Mouse (Mus musculus): ENCODE measurements around the gene Gm128. TPM values are rescaled to one million over a fixed set of nuclear protein-coding genes. Genes with fewer than 3 reads are reported as not detected.

The Gm128 gene
- polyA plus RNA-seq, 1 experiment from 2014 or later = 0.29 TPM

DNA sequence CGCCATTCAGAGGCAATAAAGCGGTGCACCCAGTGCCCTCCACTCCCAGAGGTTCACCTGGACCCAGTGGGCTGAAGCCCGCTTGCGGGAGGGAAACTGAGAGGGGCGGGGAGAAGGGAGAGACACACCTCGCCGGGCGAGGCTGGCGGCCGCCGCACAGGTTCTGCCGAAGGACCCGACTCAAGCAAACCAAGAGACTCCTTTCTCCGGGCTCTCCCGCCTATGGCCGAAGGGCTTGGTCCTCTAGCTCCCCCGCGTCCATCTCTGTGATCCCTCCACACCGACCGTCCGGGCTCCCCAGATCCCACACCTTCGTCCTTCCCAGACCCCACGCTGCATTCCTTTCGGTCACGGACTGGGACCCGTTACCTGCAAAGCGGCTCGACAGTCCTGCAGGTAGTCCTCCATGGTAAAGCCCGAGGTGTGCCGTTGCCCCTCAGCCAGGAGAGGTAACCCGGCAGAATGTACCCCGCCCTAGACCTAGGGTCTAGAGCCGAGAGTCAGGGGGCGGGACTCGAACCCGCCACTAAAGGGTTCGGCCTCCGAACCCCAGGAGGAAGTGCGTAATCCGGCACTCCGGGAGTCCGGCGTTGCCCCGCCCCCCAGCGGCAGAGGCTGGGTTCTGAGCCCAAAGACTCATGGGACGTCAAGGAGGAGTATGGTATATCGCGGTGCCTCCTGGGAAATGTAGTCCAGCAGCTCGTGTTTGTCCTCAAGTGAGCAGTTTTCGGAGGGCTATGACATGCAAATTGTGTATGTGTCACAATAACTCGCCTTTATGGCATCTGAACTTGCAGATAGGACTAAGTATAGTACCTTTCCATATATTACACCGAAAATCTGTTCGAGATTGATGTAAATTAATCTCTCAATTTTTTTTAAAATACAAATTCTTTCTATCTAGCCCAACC, 40.1 kb upstream of the Gm128 start, which contains the start of the genes Mindy1 and Prune1:
Gene Mindy1, plus strand, starts transcription at position 130 of the 911 bp plus-strand sequence.
Gene Prune1, minus strand, starts transcription at position 861 of the 911 bp plus-strand sequence.
- WGBS (ENCODE audit: missing documents) = under 1% methylated on average over 46 of the region's 53 CpGs
- H3K27ac ChIP-seq = peak within 1 kb of the TSS; percentile 96
- peaks cover 86% of the 10 kb centered on the region for H3K79me2 ChIP-seq (ENCODE audit: inconsistent target)
- no peaks in the 10 kb centered on the region for H3K36me3 ChIP-seq (ENCODE audit: inconsistent target)
- H3K4me3 ChIP-seq (ENCODE audit: inconsistent target) = peak within 1 kb of the TSS; percentile 91

DNA sequence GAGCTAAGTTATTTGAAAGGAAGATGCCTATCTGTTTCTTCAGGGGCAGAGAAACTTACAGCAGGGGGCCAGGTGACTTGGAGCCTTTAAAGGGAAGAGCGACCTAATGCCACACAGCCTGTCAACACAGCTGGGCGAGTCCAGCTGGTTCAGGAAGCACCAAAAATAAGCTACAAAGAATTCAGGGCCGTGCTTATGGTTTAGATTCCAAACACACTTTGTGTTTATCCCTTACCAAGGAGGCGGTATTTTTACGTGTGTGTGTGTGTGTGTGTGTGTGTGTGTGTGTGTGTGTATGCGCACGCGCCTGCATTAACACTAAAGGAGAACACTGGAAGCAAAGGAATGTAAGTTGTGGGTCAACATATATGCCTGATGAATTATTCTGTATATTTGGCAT, 39.3 kb upstream of the Gm128 start:
- H3K36me3 ChIP-seq (ENCODE audit: inconsistent target) = no peaks in the 10 kb centered on the region
- peak overlapping the region; percentile 91 for H3K4me3 ChIP-seq (ENCODE audit: inconsistent target)
- 11% methylated on average over 7 of the region's 8 CpGs for WGBS (ENCODE audit: missing documents)
- H3K79me2 ChIP-seq (ENCODE audit: inconsistent target) = peaks cover 86% of the 10 kb centered on the region
- H3K27ac ChIP-seq = peak overlapping the region; percentile 96

DNA sequence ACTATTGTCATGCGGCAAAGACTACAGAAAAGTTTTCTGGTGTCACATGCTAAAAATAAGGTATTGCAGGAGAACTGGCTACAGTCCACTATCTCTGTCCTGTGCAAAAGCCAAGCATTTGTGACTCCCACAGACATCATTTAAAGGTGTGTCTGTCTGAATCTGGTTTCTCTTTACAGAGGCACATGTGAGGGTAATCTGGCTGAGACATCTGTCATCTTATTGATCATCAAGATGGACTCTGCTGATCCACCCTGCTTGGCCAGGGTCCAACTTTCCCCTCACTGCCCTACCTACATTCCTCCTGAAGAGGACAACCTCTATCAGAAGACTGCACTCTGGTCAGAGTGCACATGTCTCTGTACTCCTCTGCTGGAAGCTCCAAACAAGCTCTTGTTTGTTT, 35.8 kb upstream of the Gm128 start:
- peaks cover 89% of the 10 kb centered on the region for H3K79me2 ChIP-seq (ENCODE audit: inconsistent target)
- WGBS (ENCODE audit: missing documents) = 90% methylated on average over 1 of the region's 1 CpGs
- H3K36me3 ChIP-seq (ENCODE audit: inconsistent target) = no peaks in the 10 kb centered on the region
- no peak overlapping the region for H3K4me3 ChIP-seq (ENCODE audit: inconsistent target)
- no peak overlapping the region for H3K27ac ChIP-seq

DNA sequence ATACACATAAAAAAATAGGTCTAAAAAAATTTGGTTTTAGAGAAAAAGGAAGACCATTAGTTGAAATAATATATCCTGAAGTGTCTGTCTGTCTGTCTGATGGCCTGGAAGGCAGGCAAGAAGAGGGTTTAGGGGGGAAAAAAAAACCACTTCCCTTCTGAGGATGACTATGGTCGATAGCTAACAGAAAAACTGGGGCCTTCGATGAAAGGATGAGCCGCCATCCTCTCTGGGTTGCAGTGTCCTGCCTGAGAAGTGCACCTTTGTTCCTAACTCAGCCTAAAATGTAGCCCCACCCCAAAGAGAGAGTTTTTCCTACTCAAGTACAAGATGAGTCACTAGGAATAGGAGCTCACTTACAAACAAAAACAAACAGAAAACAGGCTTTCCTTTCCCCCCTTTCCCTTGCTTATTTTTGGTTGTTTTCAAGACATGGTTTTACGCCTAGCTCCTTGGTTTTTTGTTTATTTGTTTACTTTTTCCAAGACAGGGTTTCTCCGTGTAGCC, 35.1 kb upstream of the Gm128 start:
- no peak overlapping the region for H3K4me3 ChIP-seq (ENCODE audit: inconsistent target)
- 44% methylated on average over 5 of the region's 5 CpGs for WGBS (ENCODE audit: missing documents)
- H3K79me2 ChIP-seq (ENCODE audit: inconsistent target) = peaks cover 95% of the 10 kb centered on the region
- no peaks in the 10 kb centered on the region for H3K36me3 ChIP-seq (ENCODE audit: inconsistent target)
- no peak overlapping the region for H3K27ac ChIP-seq

DNA sequence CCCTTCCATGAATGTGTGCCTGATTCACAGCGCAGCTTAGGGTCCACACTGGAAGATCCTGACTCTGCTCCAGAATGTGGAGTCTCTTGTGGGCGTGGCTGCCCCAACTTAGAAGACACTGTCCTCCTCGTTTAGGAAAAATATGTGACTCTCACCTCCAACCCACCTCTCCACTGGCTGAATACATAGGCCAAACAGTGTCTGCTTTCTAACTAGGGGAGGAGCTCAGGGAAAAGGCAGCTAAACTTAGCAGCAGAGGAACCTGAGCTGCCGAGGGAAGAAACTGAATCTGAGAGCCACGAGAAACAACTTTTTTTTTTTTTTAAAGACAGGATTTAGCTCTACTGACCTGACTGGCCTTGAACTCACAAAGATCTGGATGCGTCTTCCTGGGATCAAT, 33.8 kb upstream of the Gm128 start:
- Histone ChIP-seq H3K79me2 (ENCODE audit: inconsistent target) (peaks cover 91% of the 10 kb centered on the region), H3K27ac (no peak overlapping the region), H3K36me3 (ENCODE audit: inconsistent target) (no peaks in the 10 kb centered on the region), H3K4me3 (ENCODE audit: inconsistent target) (no peak overlapping the region)
- WGBS (ENCODE audit: missing documents) = 62% methylated on average over 6 of the region's 6 CpGs

DNA sequence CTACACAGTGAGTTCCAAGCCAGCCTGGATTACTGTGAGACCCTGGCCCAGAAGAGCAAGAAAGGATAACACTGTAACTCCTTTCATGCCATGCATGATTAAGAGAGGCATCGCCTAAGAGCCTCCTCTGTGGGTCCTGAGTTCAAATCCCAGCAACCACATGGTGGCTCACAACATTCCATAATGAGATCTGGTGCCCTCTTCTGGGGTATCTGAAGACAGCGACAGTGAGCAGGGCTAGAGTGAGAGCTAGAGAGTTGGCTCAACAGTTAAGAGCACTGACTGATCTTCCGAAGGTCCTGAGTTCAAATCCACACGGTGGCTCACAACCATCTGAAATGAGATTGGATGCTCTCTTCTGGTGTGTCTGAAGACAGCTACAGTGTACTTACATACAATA, 33.1 kb upstream of the Gm128 start:
- 100% methylated on average over 2 of the region's 4 CpGs for WGBS (ENCODE audit: missing documents)
- Histone ChIP-seq H3K4me3 (ENCODE audit: inconsistent target) (no peak overlapping the region), H3K36me3 (ENCODE audit: inconsistent target) (0 out of 2 replicates have a peak, but pooled peaks cover 5% of the 10 kb centered on the region), H3K27ac (no peak overlapping the region), H3K79me2 (ENCODE audit: inconsistent target) (peaks cover 84% of the 10 kb centered on the region)

DNA sequence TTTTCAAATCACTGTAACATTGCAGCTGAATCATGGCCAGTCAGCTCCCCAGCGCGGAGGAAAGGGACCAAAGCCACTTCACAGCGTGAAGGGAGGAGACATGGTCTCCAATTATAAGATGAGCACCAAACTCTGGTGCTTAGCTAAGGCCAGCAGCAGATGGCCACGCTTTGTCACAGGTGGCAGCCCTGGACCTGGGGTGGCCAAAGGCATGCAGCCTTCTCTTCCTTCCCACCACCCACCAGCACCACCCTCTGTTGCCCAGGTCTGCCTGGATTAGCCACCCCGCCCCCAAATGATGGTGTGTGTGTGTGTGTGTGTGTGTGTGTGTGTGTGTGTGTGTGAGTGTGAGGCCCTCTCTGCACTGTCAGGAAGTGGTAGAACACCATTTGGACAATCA, 32.1 kb upstream of the Gm128 start:
- 98% methylated on average over 4 of the region's 5 CpGs for WGBS (ENCODE audit: missing documents)
- Histone ChIP-seq H3K4me3 (ENCODE audit: inconsistent target) (no peak overlapping the region), H3K36me3 (ENCODE audit: inconsistent target) (peaks cover 5% of the 10 kb centered on the region; the same call in 1 of the 2 replicates)

DNA sequence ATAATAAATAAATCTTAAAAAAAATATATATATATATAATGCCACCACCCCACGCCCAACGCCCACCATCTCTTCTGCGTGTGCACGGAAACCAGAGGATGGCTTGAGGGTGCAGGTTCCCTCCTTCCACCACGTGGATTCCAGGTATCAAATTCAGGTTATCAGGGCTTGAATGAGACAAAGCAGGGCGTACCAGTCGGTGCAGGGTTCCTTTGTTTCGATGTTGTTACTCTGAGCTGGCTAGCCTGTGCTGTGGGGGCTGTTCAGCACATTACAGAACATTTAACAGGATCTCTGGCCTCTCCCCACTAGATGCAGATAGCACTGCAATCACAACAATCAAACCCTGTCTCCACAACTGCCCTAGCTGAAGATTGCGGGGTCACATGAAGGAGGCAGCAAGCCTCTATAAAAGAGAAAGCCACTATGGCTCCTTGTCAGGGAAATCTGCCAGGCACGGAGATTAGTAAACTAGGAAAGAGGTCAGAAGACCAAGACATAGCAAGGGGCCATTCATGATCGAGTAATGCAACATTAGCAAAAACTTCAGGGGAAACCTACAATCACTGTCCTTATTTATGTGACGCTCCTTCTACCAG, 29.5 kb upstream of the Gm128 start:
- Histone ChIP-seq H3K79me2 (ENCODE audit: inconsistent target) (peaks cover 48% of the 10 kb centered on the region; the same call in 1 of the 2 replicates), H3K27ac (no peak overlapping the region), H3K4me3 (ENCODE audit: inconsistent target) (no peak overlapping the region), H3K36me3 (ENCODE audit: inconsistent target) (peaks cover 26% of the 10 kb centered on the region)
- 97% methylated on average over 12 of the region's 12 CpGs for WGBS (ENCODE audit: missing documents)

More for the DNA sequence above, 32.1 kb upstream of the Gm128 start:
- Histone ChIP-seq H3K79me2 (ENCODE audit: inconsistent target) (peaks cover 74% of the 10 kb centered on the region; the same call in 1 of the 2 replicates), H3K27ac (no peak overlapping the region)

DNA sequence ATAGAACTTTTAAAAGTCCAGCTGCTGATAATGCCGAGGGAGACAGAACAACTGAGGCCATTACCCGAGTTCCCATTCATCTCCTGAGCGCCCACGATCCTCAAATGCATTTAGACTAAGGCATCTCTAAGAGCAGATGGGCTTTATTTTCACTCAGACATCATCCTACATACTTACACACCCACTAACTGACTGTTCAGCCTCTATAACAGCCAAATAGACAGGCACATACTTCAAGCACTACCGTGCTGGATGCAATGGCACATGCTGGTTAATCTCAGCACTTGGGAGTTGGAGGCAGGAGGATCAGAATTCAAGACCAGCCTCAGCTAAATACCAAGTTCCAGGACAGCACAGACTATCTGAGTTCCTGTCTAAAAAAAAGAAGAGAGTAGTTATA, 28.4 kb upstream of the Gm128 start:
- 98% methylated on average over 5 of the region's 5 CpGs for WGBS (ENCODE audit: missing documents)
- H3K79me2 ChIP-seq (ENCODE audit: inconsistent target) = peaks cover 37% of the 10 kb centered on the region; the same call in 1 of the 2 replicates
- no peak overlapping the region for H3K27ac ChIP-seq
- H3K4me3 ChIP-seq (ENCODE audit: inconsistent target) = no peak overlapping the region
- H3K36me3 ChIP-seq (ENCODE audit: inconsistent target) = peaks cover 26% of the 10 kb centered on the region

DNA sequence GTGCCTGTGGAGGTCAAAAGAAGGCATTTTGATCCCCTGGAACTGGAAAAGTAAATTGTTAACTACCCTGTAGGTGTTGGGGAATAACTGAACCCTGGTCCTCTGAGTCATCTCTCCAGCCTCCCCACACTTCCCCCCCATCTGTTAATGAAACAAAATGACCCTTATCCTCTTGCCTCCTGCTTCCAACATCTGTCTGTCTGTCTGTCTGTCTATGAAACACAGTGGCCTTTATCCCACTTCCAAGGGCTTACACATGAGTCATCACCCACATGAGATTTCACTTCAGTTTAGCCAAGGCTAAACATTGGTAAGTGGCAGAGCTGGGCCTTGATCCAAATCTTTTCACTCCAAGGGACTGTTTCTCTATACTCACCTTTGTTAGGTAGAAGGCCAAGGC, 26.5 kb upstream of the Gm128 start:
- Histone ChIP-seq H3K27ac (no peak overlapping the region), H3K79me2 (ENCODE audit: inconsistent target) (peaks cover 20% of the 10 kb centered on the region; the same call in 1 of the 2 replicates), H3K36me3 (ENCODE audit: inconsistent target) (peaks cover 26% of the 10 kb centered on the region), H3K4me3 (ENCODE audit: inconsistent target) (no peak overlapping the region)

DNA sequence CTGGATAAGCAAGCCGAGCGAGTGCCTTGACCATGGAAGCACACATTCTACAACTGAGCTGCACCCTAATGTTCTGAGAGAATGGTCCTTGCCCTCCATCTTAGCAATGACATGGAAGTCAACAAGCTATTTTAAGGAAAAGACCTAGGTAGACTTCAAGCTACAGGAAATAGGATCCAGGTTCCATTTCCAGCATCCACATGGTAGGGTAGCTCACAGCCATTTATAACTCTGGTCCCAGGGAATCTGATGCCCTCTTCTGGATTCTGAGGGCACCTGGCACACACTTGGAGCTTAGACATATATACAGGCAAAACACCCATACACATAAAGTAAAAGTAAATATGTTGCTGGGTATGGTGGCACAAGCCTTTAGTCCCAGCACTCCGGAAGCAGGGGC, 24.7 kb upstream of the Gm128 start:
- Histone ChIP-seq H3K79me2 (ENCODE audit: inconsistent target) (peaks cover 4% of the 10 kb centered on the region; the same call in 1 of the 2 replicates), H3K27ac (no peak overlapping the region), H3K4me3 (ENCODE audit: inconsistent target) (no peak overlapping the region), H3K36me3 (ENCODE audit: inconsistent target) (peaks cover 30% of the 10 kb centered on the region)
- WGBS (ENCODE audit: missing documents) = 94% methylated on average over 3 of the region's 3 CpGs

DNA sequence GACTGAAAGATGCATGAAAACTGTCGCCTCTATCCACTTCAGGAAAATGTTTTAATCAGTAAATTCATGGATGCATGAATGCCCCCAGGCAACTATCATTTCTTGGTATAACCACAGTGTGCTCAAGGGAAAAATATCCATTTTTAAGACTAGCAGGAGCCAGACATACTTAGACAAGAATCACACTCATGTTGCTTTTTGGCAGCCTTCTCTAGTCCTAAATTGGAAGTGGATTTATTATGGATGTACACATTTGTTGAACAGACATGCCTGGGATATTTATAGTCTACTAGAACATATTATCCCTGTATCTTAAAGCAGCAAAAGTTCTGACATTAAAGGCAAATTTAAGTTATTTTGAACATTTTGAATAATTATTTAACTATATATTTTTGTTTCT, 23.3 kb upstream of the Gm128 start:
- no peaks in the 10 kb centered on the region; the same call in 1 of the 2 replicates for H3K79me2 ChIP-seq (ENCODE audit: inconsistent target)
- WGBS (ENCODE audit: missing documents) = 87% methylated on average over 1 of the region's 1 CpGs

DNA sequence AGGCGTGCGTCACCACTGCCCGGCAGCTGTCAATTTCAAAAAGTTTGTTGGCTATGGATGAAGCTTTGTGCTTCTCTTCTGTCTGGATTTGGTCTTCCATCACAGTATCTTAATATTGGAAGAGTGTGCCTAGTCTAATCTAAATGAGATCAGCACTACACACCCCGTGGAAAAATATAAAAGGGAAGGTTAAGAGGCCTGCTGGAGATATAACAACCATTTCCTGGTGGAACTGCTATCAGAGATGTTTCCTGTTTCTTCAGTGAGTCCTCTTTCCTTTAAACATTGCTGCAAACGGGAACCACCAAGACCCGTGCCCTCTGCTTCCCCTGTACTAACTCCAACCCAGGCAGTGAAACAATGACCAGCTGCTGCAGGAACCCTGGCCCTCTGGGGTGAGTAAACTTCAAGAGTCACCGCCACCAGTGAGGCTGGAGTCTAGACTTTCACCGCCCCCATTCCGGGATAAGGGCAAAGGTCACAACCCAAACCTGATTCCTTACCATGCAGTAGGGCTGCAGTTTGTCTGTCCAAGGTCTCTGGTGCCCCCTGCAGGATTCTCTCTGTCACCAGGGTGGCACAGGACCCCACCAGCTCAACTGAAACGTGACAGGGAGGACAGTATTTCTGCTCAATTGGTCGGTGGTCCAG, 21.8 kb upstream of the Gm128 start:
- WGBS (ENCODE audit: missing documents) = 32% methylated on average over 11 of the region's 11 CpGs
- Histone ChIP-seq H3K36me3 (ENCODE audit: inconsistent target) (peaks cover 42% of the 10 kb centered on the region), H3K27ac (peak overlapping the region; percentile 46), H3K4me3 (ENCODE audit: inconsistent target) (no peak overlapping the region), H3K79me2 (ENCODE audit: inconsistent target) (no peaks in the 10 kb centered on the region)

More for the DNA sequence above, 23.3 kb upstream of the Gm128 start:
- Histone ChIP-seq H3K36me3 (ENCODE audit: inconsistent target) (peaks cover 30% of the 10 kb centered on the region), H3K4me3 (ENCODE audit: inconsistent target) (no peak overlapping the region), H3K27ac (no peak overlapping the region)

DNA sequence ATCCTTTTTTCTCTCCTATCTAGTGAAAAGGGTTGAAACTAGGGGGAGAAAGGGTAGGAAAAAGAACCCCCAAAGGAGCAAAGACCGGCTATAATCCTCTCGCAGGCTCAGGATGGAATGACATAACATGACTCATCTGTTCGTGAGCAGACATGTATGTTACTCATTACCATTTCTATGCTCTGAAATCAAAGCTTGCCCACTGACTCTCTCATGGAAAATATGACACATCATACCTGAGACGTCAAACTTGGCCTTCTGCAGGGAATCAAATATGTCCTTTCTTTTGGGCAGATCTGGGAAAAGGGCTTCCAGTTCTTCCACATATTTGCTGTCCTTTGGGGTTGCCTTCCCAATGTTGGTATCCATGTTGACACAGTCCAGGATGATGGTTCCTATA, 20.6 kb upstream of the Gm128 start:
- Histone ChIP-seq H3K4me3 (ENCODE audit: inconsistent target) (no peak overlapping the region), H3K36me3 (ENCODE audit: inconsistent target) (peaks cover 41% of the 10 kb centered on the region), H3K79me2 (ENCODE audit: inconsistent target) (no peaks in the 10 kb centered on the region), H3K27ac (no peak overlapping the region)
- WGBS (ENCODE audit: missing documents) = 91% methylated on average over 4 of the region's 4 CpGs
